Mouse (Mus musculus): ENCODE measurements around the gene Lamb2. TPM values are rescaled to one million over a fixed set of nuclear protein-coding genes. Genes with fewer than 3 reads are reported as not detected.

The Lamb2 gene
- total RNA-seq, 2 experiments from 2014 or later: 34.8 to 39.8 TPM

GRCm38 (mm10) chr9:108460319-108461178 is 19.0 kb upstream of the Lamb2 start, which contains the start of gene Ccdc71:
Ccdc71 (plus strand) TSS chr9:108460527.
- peak; percentile 84 to 87 for DNase-seq (ENCODE audit: low spot score in 2 of 2)

DNA sequence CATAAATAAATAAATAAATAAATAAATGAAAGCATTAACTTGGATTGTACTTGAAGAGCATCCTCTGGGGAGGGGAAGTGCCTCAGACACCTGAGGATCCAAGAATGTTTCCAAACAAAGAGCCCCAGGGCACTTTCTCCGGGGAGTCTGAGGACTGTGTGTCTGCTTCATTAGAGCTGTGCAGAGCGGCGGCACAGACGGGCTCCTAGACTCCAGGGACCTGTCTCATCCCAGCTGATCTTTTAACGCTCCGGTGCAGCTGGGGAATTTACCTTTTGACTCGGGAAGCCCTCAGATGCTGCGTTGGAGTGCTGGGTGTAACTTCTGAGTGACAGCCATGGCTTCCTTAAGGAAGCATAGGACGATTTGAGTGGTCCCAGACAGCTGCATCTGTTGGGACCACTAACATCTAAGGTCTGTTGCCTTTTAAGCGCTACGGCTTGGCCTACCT is 18.3 kb upstream of the Lamb2 start, which contains the start of gene Klhdc8b:
Gene Klhdc8b, minus strand, starts transcription at position 401 of the 451 bp plus-strand sequence.
- no peak for DNase-seq (ENCODE audit: low spot score in 2 of 2)

- no peak for DNase-seq (ENCODE audit: low spot score in 2 of 2)
Measured at GRCm38 (mm10) chr9:108461675-108462074, 17.9 kb upstream of the Lamb2 start.

GRCm38 (mm10) chr9:108462192-108462591 is 17.3 kb upstream of the Lamb2 start:
- no peak for DNase-seq (ENCODE audit: low spot score in 2 of 2)

DNA sequence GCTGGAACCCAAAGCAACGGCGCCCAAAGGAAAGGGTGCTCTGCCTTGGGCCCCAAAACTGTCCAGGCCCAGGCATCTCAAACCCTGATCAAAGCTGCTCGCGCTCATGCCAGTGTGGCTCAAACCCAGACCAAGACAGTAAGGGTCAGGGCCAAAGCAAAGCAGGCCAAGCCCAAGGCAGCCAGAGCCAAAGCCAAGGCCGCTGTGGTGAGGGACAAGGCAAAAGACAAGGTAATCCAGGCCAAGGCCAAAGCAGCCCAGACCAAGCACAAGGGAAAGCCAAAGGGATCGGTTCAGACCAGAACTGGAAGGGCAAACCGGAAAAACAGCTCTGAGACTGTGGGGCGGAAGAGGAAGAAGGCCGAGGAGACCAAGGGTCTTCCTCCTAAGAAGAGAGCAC is 15.8 kb upstream of the Lamb2 start:
- no peak for DNase-seq (ENCODE audit: low spot score in 2 of 2)

DNA sequence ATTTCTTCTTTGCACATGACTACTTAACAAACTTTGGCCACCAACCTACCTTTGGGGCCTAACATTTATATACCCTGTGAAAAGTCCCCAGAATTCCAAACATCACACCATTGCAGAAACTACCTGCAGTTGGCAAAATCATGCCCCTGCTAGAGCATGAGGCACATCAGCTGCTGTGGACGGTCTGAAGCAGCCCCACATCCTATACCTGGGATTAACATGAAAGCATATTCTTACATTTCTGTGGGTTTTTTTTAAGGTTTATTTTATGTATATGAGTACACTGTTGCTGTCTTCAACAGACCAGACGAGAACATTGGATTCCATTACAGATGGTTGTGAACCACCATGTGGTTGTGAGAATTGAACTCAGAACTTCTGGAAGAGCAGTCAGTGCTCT is 13.3 kb upstream of the Lamb2 start:
- DNase-seq (ENCODE audit: low spot score in 2 of 2): no peak

- DNase-seq (ENCODE audit: low spot score in 2 of 2): no peak
Measured at GRCm38 (mm10) chr9:108469430-108469829, 10.1 kb upstream of the Lamb2 start.

- DNase-seq (ENCODE audit: low spot score in 2 of 2): no peak
Measured at GRCm38 (mm10) chr9:108469845-108470244, 9.7 kb upstream of the Lamb2 start.

GRCm38 (mm10) chr9:108474528-108474927 is 5.0 kb upstream of the Lamb2 start:
- no peak for DNase-seq (ENCODE audit: low spot score in 2 of 2)

- peak; percentile 47 to 50 for DNase-seq (ENCODE audit: low spot score in 2 of 2)
Measured at GRCm38 (mm10) chr9:108478638-108479156, 839 bp upstream of the Lamb2 start.

GRCm38 (mm10) chr9:108479241-108479640 is 295 bp upstream of the Lamb2 start:
- no peak for DNase-seq (ENCODE audit: low spot score in 2 of 2)

- DNase-seq (ENCODE audit: low spot score in 2 of 2): no peak
Measured at GRCm38 (mm10) chr9:108480813-108481519, 1.4 kb downstream of the Lamb2 start.

- no peak for DNase-seq (ENCODE audit: low spot score in 2 of 2)
Measured at GRCm38 (mm10) chr9:108481520-108482210, 2.1 kb downstream of the Lamb2 start.

DNA sequence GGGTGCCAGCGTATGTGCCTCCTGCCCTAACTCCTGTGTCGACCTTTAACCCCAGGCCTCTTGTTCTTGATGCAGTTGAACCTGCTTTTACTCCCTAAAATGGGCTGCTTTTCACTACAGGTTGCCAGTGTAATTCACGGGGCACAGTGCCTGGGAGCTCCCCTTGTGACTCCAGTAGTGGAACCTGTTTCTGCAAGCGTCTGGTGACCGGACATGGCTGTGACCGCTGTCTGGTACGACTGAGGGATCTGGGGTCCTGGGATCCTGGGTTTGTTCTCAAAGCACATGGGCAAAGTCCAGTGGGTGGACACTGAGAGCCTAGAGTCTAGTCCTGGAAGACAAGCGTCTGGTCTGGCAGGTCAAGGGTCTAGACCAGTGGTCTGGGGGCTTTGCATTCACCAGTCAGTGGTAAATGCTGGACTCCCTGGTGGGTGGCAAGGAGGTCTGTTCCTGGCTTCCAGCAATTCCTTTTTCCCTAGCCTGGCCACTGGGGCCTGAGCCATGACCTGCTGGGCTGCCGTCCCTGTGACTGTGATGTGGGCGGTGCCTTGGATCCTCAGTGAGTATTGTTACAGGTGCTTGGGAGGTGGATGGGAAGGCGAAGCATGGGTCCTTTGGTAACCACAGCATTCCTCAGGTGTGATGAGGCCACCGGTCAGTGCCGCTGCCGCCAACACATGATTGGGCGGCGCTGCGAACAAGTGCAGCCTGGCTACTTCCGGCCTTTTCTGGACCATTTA is 3.7 kb downstream of the Lamb2 start:
- no peak for DNase-seq (ENCODE audit: low spot score in 2 of 2)

DNA sequence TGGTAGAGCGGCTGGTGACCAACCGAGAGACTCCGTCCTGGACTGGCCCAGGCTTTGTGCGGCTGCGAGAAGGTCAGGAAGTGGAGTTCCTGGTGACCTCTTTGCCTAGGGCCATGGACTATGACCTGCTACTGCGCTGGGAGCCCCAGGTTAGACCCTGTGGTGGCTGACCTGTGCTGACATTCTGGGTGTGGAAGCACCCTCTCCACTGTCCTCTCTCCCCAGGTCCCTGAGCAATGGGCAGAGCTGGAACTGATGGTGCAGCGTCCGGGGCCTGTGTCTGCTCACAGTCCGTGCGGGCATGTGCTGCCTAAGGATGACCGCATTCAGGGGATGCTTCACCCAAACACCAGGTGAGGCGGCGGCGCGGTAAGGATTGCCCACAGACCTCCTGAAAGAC is 4.5 kb downstream of the Lamb2 start:
- no peak for DNase-seq (ENCODE audit: low spot score in 2 of 2)

DNA sequence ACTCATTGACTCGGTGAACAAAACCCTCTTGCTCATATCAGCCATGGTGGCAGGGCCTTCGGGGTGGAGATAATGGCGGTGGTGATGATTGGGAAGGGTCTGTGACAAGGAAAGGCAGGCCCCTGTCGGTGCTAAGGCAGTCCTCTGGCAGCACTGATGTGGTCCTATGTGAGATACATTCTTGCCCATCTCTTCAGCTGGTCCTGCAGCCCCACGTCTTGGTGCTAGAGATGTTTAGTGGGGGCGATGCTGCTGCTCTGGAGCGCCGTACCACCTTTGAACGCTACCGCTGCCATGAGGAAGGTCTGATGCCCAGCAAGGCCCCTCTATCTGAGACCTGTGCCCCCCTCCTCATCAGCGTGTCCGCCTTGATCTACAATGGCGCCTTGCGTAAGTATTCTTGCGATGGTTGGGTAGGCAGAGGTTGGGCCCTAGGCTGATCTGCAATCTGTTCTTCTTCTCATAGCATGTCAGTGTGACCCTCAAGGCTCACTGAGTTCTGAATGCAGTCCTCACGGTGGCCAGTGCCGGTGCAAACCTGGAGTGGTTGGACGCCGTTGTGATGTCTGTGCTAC is 5.9 kb downstream of the Lamb2 start:
- no peak for DNase-seq (ENCODE audit: low spot score in 2 of 2)

DNA sequence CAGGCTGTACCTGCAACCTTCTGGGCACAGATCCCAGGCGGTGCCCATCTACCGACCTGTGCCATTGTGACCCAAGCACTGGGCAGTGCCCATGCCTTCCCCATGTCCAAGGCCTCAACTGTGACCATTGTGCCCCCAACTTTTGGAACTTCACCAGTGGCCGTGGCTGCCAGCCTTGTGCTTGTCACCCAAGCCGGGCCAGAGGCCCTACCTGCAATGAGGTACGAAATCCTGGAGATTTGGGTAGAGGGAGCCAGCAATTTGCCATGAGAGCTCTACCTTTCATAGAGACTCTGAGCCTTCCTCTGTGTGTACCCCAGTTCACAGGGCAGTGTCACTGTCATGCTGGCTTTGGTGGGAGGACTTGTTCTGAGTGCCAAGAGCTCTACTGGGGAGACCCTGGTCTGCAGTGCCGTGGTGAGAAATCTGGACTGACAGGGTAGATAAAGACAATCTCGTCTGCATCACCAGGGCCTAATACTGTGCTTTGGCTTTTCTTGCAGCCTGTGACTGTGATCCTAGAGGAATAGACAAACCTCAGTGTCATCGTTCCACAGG is 7.5 kb downstream of the Lamb2 start:
- no peak for DNase-seq (ENCODE audit: low spot score in 2 of 2)

GRCm38 (mm10) chr9:108488403-108488802 is 8.9 kb downstream of the Lamb2 start:
- DNase-seq (ENCODE audit: low spot score in 2 of 2): no peak

- DNase-seq (ENCODE audit: low spot score in 2 of 2): no peak
Measured at GRCm38 (mm10) chr9:108489215-108489614, 9.7 kb downstream of the Lamb2 start.
